Mouse (Mus musculus): ENCODE data around the gene Npy. TPM values are rescaled to one million over a fixed set of nuclear protein-coding genes. Genes with fewer than 3 reads are reported as not detected.

Gene Npy
- total and polyA plus RNA-seq, 2 experiments from 2014 or later, result 131 to 133 TPM

DNA sequence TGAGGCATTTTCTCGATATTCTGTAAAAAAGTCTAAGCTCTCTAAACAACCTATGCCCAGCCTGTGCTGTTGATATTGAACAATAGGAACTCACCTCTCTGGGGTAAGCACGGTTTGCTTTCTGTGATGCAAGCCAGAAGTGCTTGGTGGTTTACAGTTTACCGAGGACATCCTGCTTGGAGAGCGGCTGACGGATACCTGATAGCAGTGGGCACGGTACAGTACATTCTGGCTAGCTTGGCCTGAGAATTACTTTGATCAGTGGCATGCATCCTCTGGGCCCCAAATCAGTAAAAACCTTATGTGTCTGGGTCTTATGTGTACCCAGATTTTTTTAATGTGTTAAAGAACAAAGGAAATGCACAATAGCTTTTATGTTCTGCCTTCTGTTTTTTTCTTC is 45.1 kb downstream of the Npy start:
- no peak for TF ChIP-seq CTCF (IDR thresholded peaks at IDR 0.05)
- no peak overlapping the region for H3K4me3 ChIP-seq (ENCODE audit: low read depth, low read length)
- no peaks in the 10 kb centered on the region for H3K4me1 ChIP-seq (ENCODE audit: insufficient read depth, low read length)
- no peak overlapping the region for H3K27ac ChIP-seq (ENCODE audit: low read depth, low read length)
- DNase-seq (ENCODE audit: low spot score) (no peak), ATAC-seq (ENCODE audit: low FRiP score) (no peak)
- H3K36me3 ChIP-seq (ENCODE audit: insufficient read depth, low read length), result no peaks in the 10 kb centered on the region
- H3K9ac ChIP-seq (replicated peaks; ENCODE audit: low read length, poor library complexity, severe bottlenecking), result no peak overlapping the region
- no peak overlapping the region for H3K4me2 ChIP-seq (ENCODE audit: low read depth, low read length, poor library complexity, severe bottlenecking)
- no peaks in the 10 kb centered on the region for H3K9me3 ChIP-seq (ENCODE audit: low read length)
- WGBS, result 80% methylated on average over 6 of the region's 6 CpGs
- no peaks in the 10 kb centered on the region for H3K27me3 ChIP-seq (ENCODE audit: insufficient read depth, low read length)

GRCm38 (mm10) chr6:49871071-49871470 is 48.6 kb downstream of the Npy start:
- H3K27ac ChIP-seq (ENCODE audit: low read depth, low read length), result no peak overlapping the region
- no peak for DNase-seq (ENCODE audit: low spot score)
- no peak overlapping the region for H3K4me3 ChIP-seq (ENCODE audit: low read depth, low read length)
- H3K27me3 ChIP-seq (ENCODE audit: insufficient read depth, low read length), result no peaks in the 10 kb centered on the region
- no peak overlapping the region for H3K9ac ChIP-seq (replicated peaks; ENCODE audit: low read length, poor library complexity, severe bottlenecking)
- no peaks in the 10 kb centered on the region for H3K36me3 ChIP-seq (ENCODE audit: insufficient read depth, low read length)
- H3K4me1 ChIP-seq (ENCODE audit: insufficient read depth, low read length), result no peaks in the 10 kb centered on the region
- no peak for ATAC-seq (ENCODE audit: low FRiP score)
- no peak overlapping the region for H3K4me2 ChIP-seq (ENCODE audit: low read depth, low read length, poor library complexity, severe bottlenecking)
- TF ChIP-seq CTCF (IDR thresholded peaks at IDR 0.05), result no peak
- WGBS, result 89% methylated on average over 6 of the region's 6 CpGs
- H3K9me3 ChIP-seq (ENCODE audit: low read length), result no peaks in the 10 kb centered on the region

DNA sequence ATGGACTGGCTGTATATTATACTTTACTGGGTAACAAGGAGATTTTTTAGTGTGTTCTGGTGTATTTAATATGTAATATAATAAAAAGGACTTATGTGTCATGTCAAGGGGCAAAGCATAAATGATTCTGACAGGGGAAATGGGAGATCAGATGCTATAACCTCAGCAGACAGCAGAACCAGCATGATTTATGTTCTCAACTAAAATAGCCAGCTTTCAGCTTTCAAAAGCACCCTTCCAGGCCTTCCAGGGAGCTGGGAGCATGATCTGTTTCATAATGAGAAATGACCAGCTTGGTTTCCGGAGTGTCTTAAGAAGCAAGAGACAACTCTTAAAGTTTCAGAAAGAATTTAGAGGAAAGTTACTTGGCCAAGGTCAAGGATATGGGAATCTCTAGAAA is 51.0 kb downstream of the Npy start:
- Histone ChIP-seq H3K4me3 (ENCODE audit: low read depth, low read length) (no peak overlapping the region), H3K9me3 (ENCODE audit: low read length) (no peaks in the 10 kb centered on the region), H3K4me2 (ENCODE audit: low read depth, low read length, poor library complexity, severe bottlenecking) (no peak overlapping the region), H3K9ac (replicated peaks; ENCODE audit: low read length, poor library complexity, severe bottlenecking) (no peak overlapping the region), H3K36me3 (ENCODE audit: insufficient read depth, low read length) (no peaks in the 10 kb centered on the region), H3K27me3 (ENCODE audit: insufficient read depth, low read length) (no peaks in the 10 kb centered on the region), H3K27ac (ENCODE audit: low read depth, low read length) (no peak overlapping the region), H3K4me1 (ENCODE audit: insufficient read depth, low read length) (no peaks in the 10 kb centered on the region)
- DNase-seq (ENCODE audit: low spot score) (peak; percentile 5), ATAC-seq (ENCODE audit: low FRiP score) (no peak)
- no peak for TF ChIP-seq CTCF (IDR thresholded peaks at IDR 0.05)
- 68% methylated on average over 1 of the region's 1 CpGs for WGBS

- Histone ChIP-seq H3K4me1 (ENCODE audit: insufficient read depth, low read length) (no peaks in the 10 kb centered on the region), H3K27me3 (ENCODE audit: insufficient read depth, low read length) (no peaks in the 10 kb centered on the region), H3K4me2 (ENCODE audit: low read depth, low read length, poor library complexity, severe bottlenecking) (no peak overlapping the region), H3K9ac (replicated peaks; ENCODE audit: low read length, poor library complexity, severe bottlenecking) (no peak overlapping the region), H3K36me3 (ENCODE audit: insufficient read depth, low read length) (no peaks in the 10 kb centered on the region), H3K9me3 (ENCODE audit: low read length) (no peaks in the 10 kb centered on the region), H3K4me3 (ENCODE audit: low read depth, low read length) (no peak overlapping the region), H3K27ac (ENCODE audit: low read depth, low read length) (no peak overlapping the region)
- ATAC-seq (ENCODE audit: low FRiP score) (no peak), DNase-seq (ENCODE audit: low spot score) (peak; percentile 6)
- TF ChIP-seq CTCF (IDR thresholded peaks at IDR 0.05), result no peak
- 24% methylated on average over 2 of the region's 2 CpGs for WGBS
Observed at GRCm38 (mm10) chr6:49875160-49875559, 52.6 kb downstream of the Npy start.

GRCm38 (mm10) chr6:49875791-49876190 is 53.3 kb downstream of the Npy start:
- Histone ChIP-seq H3K27me3 (ENCODE audit: insufficient read depth, low read length) (no peaks in the 10 kb centered on the region), H3K4me1 (ENCODE audit: insufficient read depth, low read length) (no peaks in the 10 kb centered on the region), H3K9me3 (ENCODE audit: low read length) (no peaks in the 10 kb centered on the region), H3K27ac (ENCODE audit: low read depth, low read length) (no peak overlapping the region), H3K9ac (replicated peaks; ENCODE audit: low read length, poor library complexity, severe bottlenecking) (no peak overlapping the region), H3K4me3 (ENCODE audit: low read depth, low read length) (no peak overlapping the region), H3K36me3 (ENCODE audit: insufficient read depth, low read length) (no peaks in the 10 kb centered on the region), H3K4me2 (ENCODE audit: low read depth, low read length, poor library complexity, severe bottlenecking) (no peak overlapping the region)
- WGBS, result 61% methylated on average over 6 of the region's 6 CpGs
- ATAC-seq (ENCODE audit: low FRiP score) (no peak), DNase-seq (ENCODE audit: low spot score) (peak; percentile 13)
- TF ChIP-seq CTCF (IDR thresholded peaks at IDR 0.05), result no peak
